Mouse (Mus musculus) ovary, postnatal 14 days (tissue): ENCODE measurements around the gene Olfr172.

Experiments
- DNase-seq: peaks from one replicate; pipeline ENCODE4 v3.0.0; 2022; ENCODE audit warnings: low spot score

Gene Olfr172

DNA sequence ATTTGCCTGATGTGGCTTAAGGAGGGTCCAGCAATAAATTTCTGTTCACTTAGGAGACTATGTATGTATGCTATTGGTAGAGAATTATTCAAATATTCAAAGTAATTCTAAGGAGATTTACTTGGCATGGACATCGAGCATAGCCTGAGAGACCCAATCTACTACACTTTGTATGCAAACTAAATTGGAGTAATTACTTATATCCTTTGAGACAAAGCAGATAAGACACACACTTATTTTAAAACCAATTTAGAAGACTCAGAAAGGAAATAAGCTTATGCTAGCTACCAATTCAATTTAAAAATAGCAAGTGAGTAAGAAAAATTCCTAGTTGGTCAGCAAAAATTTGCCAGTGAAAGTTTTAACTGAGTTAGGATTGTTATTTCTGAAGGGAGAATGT, at the start of gene Olfr172:
Olfr172 (minus strand) TSS at position 101 of the 400 bp plus-strand sequence.
- no peak for DNase-seq

DNA sequence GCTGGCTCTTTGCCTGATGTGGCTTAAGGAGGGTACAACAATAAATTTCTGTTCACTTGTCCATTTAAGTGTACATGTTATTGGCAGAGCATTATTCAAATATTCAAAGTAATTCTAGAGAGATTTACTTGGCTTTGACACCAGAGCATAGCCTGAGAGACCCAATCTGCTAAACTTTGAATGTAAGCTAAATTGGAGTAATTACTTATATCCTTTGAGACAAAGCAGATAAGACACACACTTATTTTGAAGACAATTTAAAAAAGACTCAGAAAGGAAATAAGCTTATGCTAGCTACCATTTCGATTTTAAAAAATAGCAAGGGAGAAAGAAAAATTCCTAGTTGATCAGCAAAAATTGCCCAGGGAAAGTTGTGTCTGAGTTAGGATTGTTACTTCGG, 37.2 kb upstream of the Olfr172 start, which contains the start of gene Olfr173:
Olfr173 (minus strand) TSS at position 101 of the 400 bp plus-strand sequence.
- DNase-seq: no peak

DNA sequence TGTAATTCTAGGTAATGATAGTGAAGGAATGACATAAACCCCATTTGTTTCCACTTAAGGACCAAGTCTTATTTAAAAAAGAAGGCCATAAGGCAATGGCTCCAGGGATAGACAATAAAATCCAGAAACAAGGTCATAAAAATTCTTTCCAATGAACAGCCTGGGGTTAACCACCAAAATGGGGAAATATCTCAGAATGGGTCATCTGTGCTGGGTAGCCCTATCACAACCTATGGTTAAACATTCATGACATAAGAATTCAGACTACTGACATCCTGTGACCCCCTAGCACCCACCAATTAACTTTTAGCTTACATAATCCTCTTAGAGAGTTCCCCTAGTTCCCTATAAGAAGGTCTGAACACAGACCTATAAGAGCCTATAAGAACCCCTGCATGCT, 6.8 kb downstream of the Olfr172 start:
- DNase-seq: no peak

DNA sequence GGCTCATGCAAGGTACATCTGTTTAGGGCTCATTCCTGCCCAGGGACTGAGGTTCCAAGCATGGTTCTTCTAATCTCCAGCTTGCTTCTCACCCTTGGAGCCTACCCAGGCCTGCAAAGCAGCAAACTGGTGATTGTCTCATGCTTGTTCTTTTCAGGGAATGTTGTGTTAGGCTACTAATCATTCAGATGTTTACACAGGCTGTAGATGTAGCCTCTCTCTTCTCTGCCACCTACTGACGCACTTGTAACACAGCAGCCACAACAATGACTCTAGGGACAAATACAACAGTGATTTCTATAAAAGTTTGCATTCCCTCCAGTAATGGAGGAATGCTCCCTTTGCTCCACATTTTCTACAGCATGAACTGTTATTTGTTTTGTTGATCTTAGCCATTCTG, 11.7 kb downstream of the Olfr172 start:
- DNase-seq: no peak

DNA sequence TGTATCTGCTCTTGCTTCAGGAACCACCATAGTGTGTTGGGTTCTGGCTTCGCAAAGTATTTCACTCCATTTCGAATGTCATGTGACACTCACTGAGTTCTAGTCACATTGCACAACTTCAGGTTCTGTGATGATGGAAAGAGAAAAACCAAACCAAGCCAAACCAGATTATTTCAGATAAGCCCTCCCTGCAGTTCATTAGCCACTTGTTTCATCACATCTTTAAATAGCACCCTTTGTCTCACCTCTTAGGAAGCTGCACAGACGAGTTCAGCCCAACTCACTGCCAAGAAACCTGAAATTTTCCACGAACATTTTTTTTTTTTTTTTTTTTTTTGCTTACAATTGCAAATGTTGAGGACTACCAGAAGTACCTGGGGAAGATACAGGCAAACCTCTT, 16.3 kb downstream of the Olfr172 start:
- DNase-seq: no peak

DNA sequence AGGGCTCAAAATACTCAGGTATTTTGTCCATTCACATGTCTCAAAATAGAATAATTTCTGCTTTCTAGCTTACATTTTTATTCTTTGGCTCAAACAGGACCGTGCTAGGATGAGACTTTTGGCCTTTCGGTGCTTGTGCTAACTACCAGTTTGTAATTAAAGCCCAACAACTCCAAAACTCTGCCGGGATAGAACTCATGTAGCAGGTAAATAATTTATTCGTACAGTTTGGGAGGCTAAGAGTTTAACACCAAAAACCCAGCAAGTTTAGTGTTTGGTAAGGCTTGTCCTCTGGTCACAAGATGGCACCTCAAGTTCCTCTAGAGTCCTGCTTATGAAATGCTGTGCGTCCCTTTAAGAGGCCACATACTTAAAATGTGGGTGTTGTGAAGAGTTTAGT, 22.2 kb downstream of the Olfr172 start:
- no peak for DNase-seq

DNA sequence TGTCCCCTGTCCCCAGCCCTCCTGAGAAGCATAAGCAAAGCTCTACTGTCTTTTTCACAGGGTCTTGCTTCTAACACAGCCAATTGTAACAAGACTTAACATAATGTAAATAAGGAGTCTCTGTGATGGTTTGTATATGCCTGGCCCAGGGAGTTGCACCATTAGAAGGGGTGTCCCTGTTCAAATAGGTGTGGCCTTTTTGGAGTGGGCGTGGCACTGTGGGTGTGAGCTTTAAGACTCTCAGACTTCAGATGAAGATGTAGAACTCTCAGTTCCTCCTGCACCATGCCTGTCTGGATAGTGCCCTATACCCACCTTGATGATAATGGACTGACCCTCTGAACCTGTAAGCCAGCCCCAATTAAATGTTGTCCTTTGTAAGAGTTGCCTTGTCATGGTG, 24.2 kb downstream of the Olfr172 start:
- DNase-seq: no peak

DNA sequence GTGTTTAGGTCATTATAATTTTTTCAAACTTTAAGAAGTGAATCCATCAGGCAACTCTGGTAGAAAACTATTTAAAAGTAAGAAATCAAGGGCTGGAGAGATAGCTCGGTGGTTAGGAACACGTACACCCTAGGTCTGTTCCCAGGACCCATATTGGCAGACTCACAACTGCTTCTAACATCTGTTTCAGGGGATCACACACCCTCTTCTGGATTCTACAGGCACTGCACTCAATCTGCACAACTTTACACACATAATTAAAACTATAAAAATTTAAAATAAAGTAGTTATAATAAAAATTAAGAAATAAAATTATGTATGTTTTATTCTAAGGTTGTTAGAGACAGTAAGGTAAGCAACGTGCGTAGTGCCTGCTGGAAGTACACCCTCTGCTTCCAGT, 24.8 kb downstream of the Olfr172 start:
- DNase-seq: no peak

DNA sequence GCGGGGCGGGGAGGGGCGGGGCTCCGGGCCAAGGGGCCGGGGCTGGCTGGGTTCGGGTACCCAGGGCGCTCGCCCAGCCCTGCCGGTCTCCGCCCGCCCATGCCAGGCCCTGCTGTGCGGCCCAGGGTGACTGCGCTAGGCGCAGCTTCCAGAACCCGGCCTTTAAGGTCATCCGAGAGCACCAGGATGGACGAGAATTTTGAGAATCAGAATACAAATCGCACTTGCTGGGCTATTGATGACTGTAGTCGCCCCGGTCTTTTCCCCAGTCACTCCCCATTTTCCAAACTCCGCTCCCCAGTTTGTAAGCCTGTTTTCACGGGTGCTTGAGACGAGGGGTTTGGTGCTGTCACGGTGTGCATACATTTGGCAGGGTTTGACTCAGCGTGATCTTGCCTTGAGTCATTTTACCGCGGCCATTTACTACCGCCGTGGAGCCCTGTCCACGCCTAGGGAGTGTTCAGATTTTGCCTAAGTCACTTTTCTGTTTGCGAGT, 34.8 kb downstream of the Olfr172 start:
- DNase-seq: no peak

DNA sequence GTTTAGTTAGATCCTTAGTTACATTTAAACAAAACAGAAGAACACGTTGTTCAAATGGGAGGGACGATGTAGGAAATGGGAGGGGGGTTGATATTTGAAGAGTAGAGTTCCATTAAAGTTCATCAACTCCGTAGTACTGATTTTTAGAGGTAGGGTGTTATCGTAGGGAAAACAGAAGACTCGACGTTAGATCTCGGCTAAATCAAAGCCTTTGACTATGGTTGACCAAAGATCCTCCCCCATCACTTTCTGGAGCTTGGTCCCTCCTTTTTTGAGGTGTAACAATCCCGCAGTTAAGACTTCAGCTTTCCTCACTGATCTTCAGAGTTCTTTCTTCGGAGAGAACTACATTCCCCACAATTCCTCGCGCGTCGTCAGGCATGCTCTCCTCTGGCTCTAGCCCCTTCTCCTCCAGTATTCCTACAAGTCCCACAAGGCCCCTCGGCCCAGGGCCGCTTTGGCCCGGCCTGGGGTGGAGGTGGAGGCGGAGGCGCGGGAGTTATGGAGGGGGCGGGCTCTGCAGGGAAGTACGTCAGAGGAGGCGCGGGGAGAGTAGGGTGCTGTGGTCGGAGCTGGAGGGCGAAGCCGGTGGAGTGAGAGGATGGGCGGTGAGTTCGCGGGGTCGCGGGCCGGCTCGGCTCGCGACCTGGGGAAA, 35.4 kb downstream of the Olfr172 start, which contains the start of gene Cldnd1:
Cldnd1 (plus strand) TSS at position 434 of the 655 bp plus-strand sequence.
- DNase-seq: peak; percentile 83

DNA sequence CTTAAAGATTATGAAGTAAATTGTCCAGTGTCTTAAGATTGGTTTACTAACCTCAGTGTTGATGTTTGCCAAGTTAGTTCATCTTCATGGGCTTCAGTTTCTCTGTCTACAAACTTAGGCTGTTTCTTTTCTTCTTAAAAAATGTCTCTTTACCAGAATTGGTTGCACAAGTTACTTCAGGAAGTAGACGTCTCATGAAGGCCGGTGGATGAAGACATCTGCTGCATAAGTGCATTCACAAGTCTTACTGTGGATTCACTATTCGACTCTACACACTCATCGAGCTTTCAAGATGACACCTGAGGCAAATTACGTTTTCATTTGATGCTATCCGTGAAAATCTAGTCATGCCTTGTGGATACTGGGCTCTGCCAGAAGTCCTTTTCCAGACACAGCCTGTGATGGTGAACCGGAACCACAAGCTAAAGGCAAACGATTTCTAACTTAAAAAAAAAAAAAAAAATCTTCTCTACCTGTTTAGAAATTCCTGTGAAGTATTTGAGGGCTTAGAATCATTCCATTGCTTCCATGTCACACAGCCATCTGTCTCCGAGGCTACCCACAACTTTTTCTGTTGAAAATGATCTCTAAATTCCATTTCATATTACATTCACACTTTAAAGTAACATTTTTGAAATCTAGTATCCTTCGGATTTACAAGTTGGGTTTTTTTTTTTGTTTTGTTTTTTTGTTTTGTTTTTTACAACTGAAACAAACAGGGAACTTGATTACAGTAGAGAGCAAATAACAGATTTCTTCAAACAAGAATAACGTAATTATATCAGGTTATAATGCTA, 36.1 kb downstream of the Olfr172 start:
- no peak for DNase-seq

DNA sequence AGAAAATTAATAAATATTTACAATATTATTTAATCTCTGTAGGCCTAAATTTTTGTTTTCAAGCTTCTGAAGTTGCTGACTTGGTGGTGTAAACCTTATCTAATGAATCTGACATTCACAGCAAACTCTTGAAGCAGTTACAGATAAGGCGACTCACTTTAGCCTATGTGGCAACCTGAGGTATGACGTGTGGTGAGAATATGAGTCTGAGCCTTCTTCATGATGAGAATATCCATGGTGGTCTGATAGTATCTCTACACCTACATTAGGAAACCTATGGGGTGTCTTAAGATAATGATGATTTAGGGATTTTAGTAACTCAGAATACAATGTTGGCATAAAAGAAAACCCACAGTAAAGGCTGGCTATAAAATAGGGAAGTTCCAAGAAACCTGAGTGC, 40.7 kb downstream of the Olfr172 start:
- no peak for DNase-seq

DNA sequence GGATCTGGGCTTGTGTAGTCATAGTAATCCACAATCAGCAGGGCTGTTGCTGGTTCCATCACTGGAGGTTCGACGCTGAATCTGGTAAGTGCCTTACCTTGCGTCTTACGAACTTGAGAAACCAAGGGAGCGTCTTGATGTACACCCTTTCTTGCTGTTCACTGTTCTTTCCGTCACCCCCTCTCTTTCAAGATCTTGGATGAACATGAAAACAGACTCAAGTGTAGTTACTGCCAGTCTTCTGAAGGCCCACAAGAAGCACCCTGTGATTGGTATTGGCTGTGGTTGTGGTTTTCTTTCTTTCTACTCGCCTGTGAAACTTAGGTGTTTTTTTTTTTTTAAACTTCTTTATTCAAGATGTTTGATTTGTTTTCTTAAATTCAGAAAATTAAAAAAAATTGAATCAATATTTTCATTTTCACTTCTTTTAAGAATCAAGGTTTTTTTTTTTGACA, 44.3 kb downstream of the Olfr172 start, which contains the start of gene Gpr15:
Gpr15 (minus strand) TSS at position 405 of the 455 bp plus-strand sequence.
- no peak for DNase-seq

DNA sequence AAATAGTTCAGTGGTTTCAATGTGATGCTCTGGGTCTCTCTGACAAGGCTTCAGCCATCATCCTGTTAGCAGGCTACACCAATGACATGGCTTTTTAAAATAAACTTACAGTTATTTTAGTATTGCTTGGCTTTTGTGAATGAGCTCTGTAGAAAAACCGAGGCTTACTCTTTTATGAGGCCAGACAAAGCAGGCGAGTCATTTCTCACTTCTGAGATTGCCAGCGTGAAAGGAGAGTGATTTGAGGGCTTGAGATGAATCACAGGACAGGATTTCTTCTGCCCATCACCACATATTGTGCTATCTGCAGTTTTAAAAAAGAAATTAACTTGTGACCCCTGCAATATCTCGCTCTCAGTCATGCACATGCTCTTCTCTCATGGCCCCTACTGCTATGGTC, 48.0 kb downstream of the Olfr172 start:
- no peak for DNase-seq

DNA sequence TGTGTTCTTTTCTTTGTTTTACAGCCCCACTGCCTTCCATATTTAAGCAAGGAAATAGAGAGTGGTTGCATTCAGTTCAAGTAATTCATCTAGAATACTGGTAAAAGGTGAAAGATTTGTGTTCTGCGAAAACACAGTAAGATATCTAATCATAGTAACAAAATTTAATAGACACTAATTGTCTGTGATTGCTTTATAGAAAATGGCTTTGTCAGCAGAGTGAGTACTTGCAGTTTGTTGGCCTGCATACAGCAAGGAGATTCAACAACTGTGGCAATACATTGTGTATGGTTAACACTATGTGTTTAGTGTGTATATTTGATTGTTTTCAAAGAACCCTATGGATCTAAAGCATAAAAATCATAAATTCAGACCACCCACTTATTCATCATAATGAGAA, 49.8 kb downstream of the Olfr172 start:
- no peak for DNase-seq

DNA sequence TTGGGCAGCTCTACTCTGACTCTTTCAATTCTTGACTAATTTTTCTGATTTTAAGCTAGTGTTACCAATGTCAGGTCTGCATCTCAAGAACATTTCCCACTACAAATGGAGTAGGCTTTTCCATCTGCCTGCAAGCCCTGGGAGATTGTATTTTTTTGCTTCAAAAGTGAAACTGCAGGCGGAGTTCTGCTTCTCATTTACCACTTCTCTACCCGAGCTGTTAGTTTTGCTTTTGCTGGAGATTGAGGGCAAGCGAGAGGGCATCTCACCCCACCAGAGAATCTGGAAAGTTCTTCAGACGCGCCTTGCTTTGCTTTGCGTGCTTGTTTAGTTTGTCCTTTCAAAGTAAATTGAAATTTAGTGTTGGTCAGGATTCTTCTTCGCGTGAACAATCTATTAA, 50.8 kb downstream of the Olfr172 start:
- no peak for DNase-seq
